Mouse (Mus musculus) small intestine, adult 2 months (tissue): ENCODE results near the gene 9230102O04Rik. TPM values are rescaled to one million over a fixed set of nuclear protein-coding genes. Genes with fewer than 3 reads are reported as not detected.
A peak's percentile ranks its signal among the peaks of the same experiment; 100 is the strongest.

ENCODE experiments used
- H3K27ac ChIP-seq: fragments of 200-500 bp; 2 replicates; pipeline ENCODE4 v1.5.1; 2012; ENCODE audit warnings: low read depth, low read length, control low read depth, inconsistent platforms; ENCODE audit not compliant: insufficient read depth
- H3K27me3 ChIP-seq: fragments of 200-500 bp; 2 replicates; pipeline ENCODE4 v1.6.1; 2012; ENCODE audit warnings: mild to moderate bottlenecking, moderate library complexity, low read length, inconsistent platforms; ENCODE audit not compliant: control insufficient read depth, insufficient read depth
- H3K36me3 ChIP-seq: fragments of 200-500 bp; 2 replicates; pipeline ENCODE4 v1.6.1; 2012; ENCODE audit warnings: mild to moderate bottlenecking, low read length, control low read depth, inconsistent platforms; ENCODE audit not compliant: control insufficient read depth, insufficient read depth
- H3K4me1 ChIP-seq: fragments of 200-500 bp; 2 replicates; pipeline ENCODE4 v1.6.1; 2012; ENCODE audit warnings: low read length, inconsistent platforms, mixed read lengths; ENCODE audit not compliant: control insufficient read depth, insufficient read depth, insufficient read length
- H3K4me3 ChIP-seq: fragments of 200-500 bp; 2 replicates; pipeline ENCODE4 v1.5.1; 2012; ENCODE audit warnings: low read depth, mild to moderate bottlenecking, control low read depth, inconsistent platforms, low read length, moderate library complexity
- CTCF ChIP-seq: fragments of 200-500 bp; IDR thresholded peaks from 2 replicates; pipeline ENCODE4 v1.5.1; 2012; ENCODE audit warnings: low read depth, mild to moderate bottlenecking, control low read depth, inconsistent platforms, low read length, moderate library complexity, mixed read lengths; ENCODE audit not compliant: insufficient replicate concordance, insufficient read length; ENCODE audit errors: extremely low read depth
- POLR2A ChIP-seq: fragments of 200-500 bp; IDR thresholded peaks from 2 replicates; pipeline ENCODE4 v1.6.1; 2012; ENCODE audit warnings: low read depth, mild to moderate bottlenecking, control low read depth, inconsistent platforms, low read length, moderate library complexity
- WGBS: fragments of 180-500 bp; shearing (Covaris S2); methylation state at CpG from one replicate; pipeline ENCODE4 v1.1.7; 2018; 5-methylcytosine and 5-hydroxymethylcytosine counted together
- polyA plus RNA-seq: library from polyadenylated mRNA; depleted of rRNA; stranded (reverse); fragments of >200 nt; gene quantifications from 2 replicates; pipeline ENCODE4 v1.2.3, GENCODE M21; 2012; rRNA removed

The 9230102O04Rik gene
- not detected in 2 replicates for polyA plus RNA-seq

- 2% methylated on average over 30 of the region's 30 CpGs for WGBS
- H3K27ac ChIP-seq = no peak within 1 kb of the TSS
- H3K36me3 ChIP-seq = no peaks in the 10 kb centered on the region
- peak; percentile 45; the same call in 1 of the 2 replicates for TF ChIP-seq CTCF
- TF ChIP-seq POLR2A = no peak
- H3K4me3 ChIP-seq = peak within 1 kb of the TSS; percentile 37
- peaks cover 6% of the 10 kb centered on the region for H3K4me1 ChIP-seq
- H3K27me3 ChIP-seq = peaks cover 60% of the 10 kb centered on the region
Observed at GRCm38 (mm10) chr2:9888913-9889650, at the start of gene 9230102O04Rik. TSS of gene 9230102O04Rik (minus strand) at chr2:9889540.

- no peaks in the 10 kb centered on the region for H3K27me3 ChIP-seq
- H3K4me1 ChIP-seq = no peaks in the 10 kb centered on the region
- no peak overlapping the region for H3K27ac ChIP-seq
- H3K36me3 ChIP-seq = peaks cover 4% of the 10 kb centered on the region
- WGBS = 88% methylated on average over 1 of the region's 1 CpGs
- TF ChIP-seq CTCF (no peak), POLR2A (no peak)
- no peak overlapping the region for H3K4me3 ChIP-seq
Observed at GRCm38 (mm10) chr2:9935965-9936364, 46.6 kb upstream of the 9230102O04Rik start.

GRCm38 (mm10) chr2:9926905-9927283 lies 37.6 kb upstream of the 9230102O04Rik start:
- Histone ChIP-seq H3K4me1 (no peaks in the 10 kb centered on the region), H3K27ac (no peak overlapping the region), H3K4me3 (no peak overlapping the region), H3K36me3 (no peaks in the 10 kb centered on the region), H3K27me3 (no peaks in the 10 kb centered on the region)
- no peak for TF ChIP-seq CTCF
- WGBS = 79% methylated on average over 4 of the region's 4 CpGs

GRCm38 (mm10) chr2:9926194-9926904 lies 37.0 kb upstream of the 9230102O04Rik start:
- Histone ChIP-seq H3K4me3 (no peak overlapping the region), H3K27ac (no peak overlapping the region), H3K36me3 (no peaks in the 10 kb centered on the region), H3K4me1 (no peaks in the 10 kb centered on the region), H3K27me3 (no peaks in the 10 kb centered on the region)
- TF ChIP-seq POLR2A (no peak), CTCF (no peak)
- 55% methylated on average over 7 of the region's 7 CpGs for WGBS

- WGBS = 30% methylated on average over 17 of the region's 17 CpGs
Observed at GRCm38 (mm10) chr2:9918691-9919471, 29.5 kb upstream of the 9230102O04Rik start.

GRCm38 (mm10) chr2:9917602-9918001 lies 28.3 kb upstream of the 9230102O04Rik start:
- H3K4me3 ChIP-seq = no peak overlapping the region
- H3K27me3 ChIP-seq = no peaks in the 10 kb centered on the region; the same call in 1 of the 2 replicates
- 94% methylated on average over 9 of the region's 9 CpGs for WGBS
- TF ChIP-seq POLR2A (no peak), CTCF (no peak)
- no peak overlapping the region for H3K27ac ChIP-seq
- H3K36me3 ChIP-seq = peaks cover 13% of the 10 kb centered on the region
- H3K4me1 ChIP-seq = peaks cover 18% of the 10 kb centered on the region

More at GRCm38 (mm10) chr2:9918691-9919471, 29.5 kb upstream of the 9230102O04Rik start:
- Histone ChIP-seq H3K4me1 (peaks cover 18% of the 10 kb centered on the region), H3K4me3 (no peak overlapping the region), H3K36me3 (peaks cover 13% of the 10 kb centered on the region), H3K27me3 (no peaks in the 10 kb centered on the region; the same call in 1 of the 2 replicates), H3K27ac (peak overlapping the region; percentile 83)
- TF ChIP-seq POLR2A = no peak
- no peak for TF ChIP-seq CTCF

GRCm38 (mm10) chr2:9905995-9906394 lies 16.7 kb upstream of the 9230102O04Rik start:
- H3K4me3 ChIP-seq = no peak overlapping the region

More at GRCm38 (mm10) chr2:9905995-9906394, 16.7 kb upstream of the 9230102O04Rik start:
- whole genome bisulfite sequencing = 10% methylated on average over 11 of the region's 11 CpGs
- Histone ChIP-seq H3K27ac (no peak overlapping the region), H3K27me3 (peaks cover 8% of the 10 kb centered on the region), H3K36me3 (no peaks in the 10 kb centered on the region), H3K4me1 (no peaks in the 10 kb centered on the region)
- TF ChIP-seq POLR2A = no peak
- no peak for TF ChIP-seq CTCF
